Mouse (Mus musculus) right cerebral cortex, postnatal 25 days (tissue): ENCODE data around the gene Fbxo31.

Source experiments
- DNase-seq: peaks from one replicate; pipeline ENCODE4 v3.0.0; 2022

The Fbxo31 gene

DNA sequence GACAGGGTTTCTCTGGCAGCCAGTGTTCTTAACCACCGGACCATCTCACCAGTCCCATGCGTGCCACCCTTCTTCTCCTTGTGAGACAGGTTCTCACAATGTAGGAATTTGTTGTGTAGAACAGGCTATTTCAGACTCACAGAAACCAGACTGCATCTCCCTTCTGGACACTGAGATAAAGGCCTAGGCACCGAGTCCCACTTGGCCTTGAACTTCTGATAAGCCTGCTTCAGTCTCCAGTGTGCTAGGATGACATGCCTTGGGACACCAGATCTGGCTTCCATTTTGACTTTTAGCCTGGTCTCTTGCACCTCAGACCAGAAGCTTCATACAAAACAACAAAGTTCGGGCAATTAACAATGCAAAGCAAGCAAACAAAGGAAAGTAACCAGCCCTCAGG is 10.1 kb upstream of the Fbxo31 start:
- DNase-seq = no peak

GRCm38 (mm10) chr8:121585159-121585825 is 6.7 kb upstream of the Fbxo31 start:
- peak; percentile 100 for DNase-seq

GRCm38 (mm10) chr8:121584730-121585129 is 6.1 kb upstream of the Fbxo31 start:
- DNase-seq = no peak

GRCm38 (mm10) chr8:121583653-121584052 is 5.0 kb upstream of the Fbxo31 start:
- DNase-seq = no peak

- no peak for DNase-seq
Observed at GRCm38 (mm10) chr8:121580465-121580864, 1.9 kb upstream of the Fbxo31 start.

- no peak for DNase-seq
Observed at GRCm38 (mm10) chr8:121577751-121578675, 593 bp downstream of the Fbxo31 start.

- no peak for DNase-seq
Observed at GRCm38 (mm10) chr8:121575661-121576060, 2.9 kb downstream of the Fbxo31 start.

- no peak for DNase-seq
Observed at GRCm38 (mm10) chr8:121573275-121573674, 5.3 kb downstream of the Fbxo31 start.

DNA sequence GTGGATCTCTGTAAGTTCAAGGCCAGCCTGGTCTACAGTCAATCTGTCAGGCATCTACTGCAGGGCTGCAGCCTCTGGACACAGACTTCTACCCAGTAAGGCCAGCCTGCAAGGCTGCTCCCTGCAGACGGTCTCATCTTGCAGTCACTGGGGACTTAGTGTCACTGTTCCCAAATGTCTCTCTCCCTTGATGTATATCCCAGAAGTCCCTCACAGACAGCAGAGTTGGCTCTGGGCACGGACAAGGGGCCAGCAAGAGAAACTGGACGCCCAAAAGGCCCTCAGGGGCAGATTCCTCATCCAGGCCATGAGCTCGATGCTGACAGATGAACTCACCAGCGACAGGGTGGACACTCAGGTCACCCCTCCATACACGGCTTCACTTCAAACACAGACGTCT is 6.5 kb downstream of the Fbxo31 start:
- DNase-seq = no peak

DNA sequence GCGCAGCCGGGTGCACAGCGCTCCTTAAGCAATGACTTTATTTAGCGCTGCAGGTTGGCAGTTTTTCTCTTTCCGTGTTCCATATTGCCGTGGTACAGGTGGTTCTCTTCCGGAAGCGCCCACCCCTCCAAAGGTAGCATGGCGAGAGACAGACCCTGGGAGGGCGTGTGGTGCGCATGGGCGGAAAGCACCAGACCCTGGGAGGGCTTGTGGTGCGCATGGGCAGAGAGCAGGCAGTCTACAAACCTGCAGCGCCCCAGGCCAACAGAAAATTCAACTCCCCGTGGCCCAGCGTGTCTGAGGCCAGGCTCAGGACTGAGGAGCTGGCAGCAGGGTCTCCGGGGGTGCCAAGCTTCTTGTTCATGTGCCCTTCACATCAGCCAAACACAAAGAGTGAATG is 7.8 kb downstream of the Fbxo31 start:
- DNase-seq = no peak

GRCm38 (mm10) chr8:121570335-121570734 is 8.3 kb downstream of the Fbxo31 start:
- peak; percentile 48 for DNase-seq

DNA sequence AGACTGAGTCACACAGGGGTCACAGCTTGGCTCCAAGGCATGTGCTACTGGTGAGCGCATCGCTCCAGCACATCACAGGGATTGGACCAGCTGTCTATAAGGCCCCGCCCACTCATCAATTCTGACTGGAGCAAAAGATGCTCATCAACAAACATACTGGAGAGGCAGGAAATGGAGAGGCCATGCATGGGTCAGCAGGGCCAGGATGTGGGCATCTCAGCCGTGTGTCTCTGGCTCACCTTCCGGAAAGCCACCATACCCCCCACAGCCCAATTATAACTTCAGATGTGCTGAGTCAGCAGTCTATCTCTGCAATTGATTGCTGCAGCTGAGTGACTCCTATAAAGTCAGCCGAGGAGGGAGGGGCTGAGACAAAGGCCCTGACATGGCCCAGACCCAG is 10.3 kb downstream of the Fbxo31 start:
- no peak for DNase-seq

DNA sequence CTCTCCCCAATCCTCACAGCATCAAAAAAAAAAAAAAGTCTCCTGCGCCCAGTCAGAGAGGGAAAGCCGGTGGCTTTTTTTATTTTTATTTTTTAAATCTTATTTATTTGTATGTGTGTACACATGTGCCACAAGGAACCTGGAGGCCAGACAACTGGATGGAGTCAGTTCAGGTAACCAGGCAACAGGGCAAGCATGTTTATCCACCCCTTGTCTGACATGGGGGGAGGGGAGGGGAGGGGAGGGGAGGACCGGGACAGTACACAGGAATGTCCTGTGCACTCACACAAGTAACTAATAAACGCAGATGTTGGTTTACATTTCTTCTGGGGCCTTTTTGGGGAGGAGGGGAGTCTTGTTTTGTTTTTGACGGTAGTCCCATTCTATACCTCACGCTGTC is 14.9 kb downstream of the Fbxo31 start:
- no peak for DNase-seq

DNA sequence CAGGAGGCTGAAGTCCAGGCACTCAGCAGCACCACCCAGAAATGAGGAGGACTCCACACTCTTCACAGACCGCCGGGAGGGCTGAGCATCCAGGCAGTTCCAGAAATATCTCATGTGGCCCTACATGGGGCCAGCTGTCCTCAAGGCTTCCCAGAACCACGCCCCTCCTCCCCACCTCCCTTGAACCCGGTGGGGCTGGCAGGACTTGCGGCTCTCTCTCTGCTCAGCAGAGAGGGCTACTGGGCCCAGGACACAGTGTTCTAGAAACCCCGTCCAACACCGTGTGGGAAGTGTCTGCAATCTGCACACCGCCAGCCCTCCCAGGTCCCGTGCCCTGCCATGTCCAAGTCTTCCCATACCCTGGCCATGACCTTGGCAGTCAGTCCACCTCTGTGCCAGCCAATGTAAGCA is 15.7 kb downstream of the Fbxo31 start:
- no peak for DNase-seq

GRCm38 (mm10) chr8:121561636-121562345 is 16.8 kb downstream of the Fbxo31 start:
- no peak for DNase-seq

GRCm38 (mm10) chr8:121560432-121561100 is 18.0 kb downstream of the Fbxo31 start:
- DNase-seq = no peak

DNA sequence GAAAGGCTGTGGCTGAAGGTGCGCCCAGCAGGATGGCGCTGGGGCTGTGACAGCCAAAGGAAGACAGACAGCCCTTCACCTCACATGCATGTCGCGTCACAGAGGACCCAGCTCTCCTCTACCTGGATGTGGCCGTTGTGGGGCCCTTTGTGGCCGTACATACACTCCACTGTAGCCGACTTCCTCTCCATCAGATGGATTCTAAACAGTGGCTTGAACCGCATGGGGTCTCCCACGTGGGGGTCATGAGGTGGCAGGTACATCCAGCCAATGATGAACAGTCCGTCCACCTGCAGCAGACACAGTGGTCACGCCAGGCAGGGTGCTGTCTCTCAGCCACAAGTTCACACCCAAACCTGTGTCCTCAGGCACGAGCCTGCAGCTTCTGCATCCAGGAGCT is 18.8 kb downstream of the Fbxo31 start:
- DNase-seq = no peak

DNA sequence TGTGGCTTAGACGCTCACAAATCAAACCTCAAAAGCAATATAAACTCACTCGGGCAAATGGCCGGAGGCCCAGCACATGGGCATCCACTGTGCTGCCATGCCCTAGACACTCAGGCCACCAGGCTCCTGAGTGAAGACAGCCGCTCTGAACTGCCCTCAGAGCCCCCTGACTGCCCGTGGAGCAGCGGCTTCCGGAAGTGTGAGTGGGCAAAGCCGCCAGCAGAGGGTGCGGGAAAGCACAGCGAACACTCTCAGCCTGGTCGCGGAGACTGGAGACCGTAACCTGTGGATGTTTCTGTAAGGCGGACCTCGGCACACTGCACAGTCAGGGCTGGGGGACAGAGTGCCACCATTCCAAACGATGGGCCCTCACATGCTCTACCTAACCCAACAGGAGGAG is 20.1 kb downstream of the Fbxo31 start:
- no peak for DNase-seq

GRCm38 (mm10) chr8:121557746-121558145 is 20.9 kb downstream of the Fbxo31 start:
- DNase-seq = no peak

DNA sequence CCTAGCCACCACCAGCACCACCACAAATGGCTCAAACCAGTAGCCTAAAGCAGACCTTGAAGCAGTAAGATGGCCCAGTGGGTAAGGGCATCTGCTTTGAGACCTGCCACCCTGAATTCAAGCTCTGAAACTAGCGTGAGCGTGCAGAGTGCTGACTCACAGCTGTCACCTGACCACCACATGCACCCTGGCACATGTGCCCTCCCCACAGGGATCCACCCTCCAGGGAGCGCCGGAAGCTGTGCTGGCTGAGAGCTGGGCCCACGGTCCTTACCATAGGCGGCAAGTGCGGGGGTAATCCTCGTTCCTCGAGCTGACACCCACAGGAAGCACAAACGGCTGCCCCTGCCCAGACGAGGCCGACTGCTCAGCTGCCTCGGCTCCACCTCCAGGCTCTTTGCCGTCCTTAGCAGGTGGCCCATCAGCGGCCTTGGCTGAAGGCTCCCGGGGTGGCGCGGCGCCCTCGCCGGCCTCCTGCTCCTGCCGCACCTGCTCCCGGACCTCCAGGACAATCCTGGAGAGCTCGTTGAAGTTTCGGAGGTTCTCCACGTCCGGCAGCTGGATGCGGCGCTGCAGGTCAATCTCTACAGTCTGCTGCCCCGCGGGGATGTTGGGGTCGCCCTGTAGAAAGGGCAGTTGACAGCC is 24.7 kb downstream of the Fbxo31 start:
- no peak for DNase-seq

DNA sequence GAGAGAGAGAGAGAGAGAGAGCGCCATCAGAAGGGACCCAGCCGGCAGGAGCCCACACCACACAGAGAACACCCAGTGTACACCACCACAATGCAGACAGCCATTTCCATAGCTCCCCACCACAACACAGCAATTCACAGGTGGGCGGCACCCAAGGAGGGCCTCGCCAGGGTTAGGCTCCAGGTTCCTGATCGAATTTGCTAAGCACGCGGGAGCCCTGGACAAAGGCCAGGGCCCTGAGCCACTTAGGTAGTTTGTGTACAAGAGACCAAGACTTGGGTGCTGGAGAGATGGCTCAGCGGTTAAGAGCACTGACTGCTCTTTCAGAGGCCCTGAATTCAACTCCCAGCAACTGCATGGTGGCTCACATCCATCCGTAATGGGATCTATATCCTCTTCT is 26.1 kb downstream of the Fbxo31 start:
- DNase-seq = no peak
